ENCODE assay signal across 1 mouse cellular context in genomic region chr5:88564501-88565147, GRCm38 (mm10).
TF ChIP-seq lines count a peak whose summit lies in the region.

Rufy3 (plus strand) TSS chr5:88565040.

TF ChIP-seq in CH12.LX, 34 proteins besides CTCF, POLR2A, EP300 and RAD21 (continued from another document):
- TF ChIP-seq MXI1 (IDR thresholded peaks at IDR 0.05; ENCODE audit: low read depth, low read length) (peak; percentile 69), HCFC1 (IDR thresholded peaks at IDR 0.05; ENCODE audit: low read depth, low read length) (peak; percentile 26; the same call in 1 of the 2 replicates), USF2 (conservative IDR thresholded peaks at IDR 0.05; ENCODE audit: low read depth, low read length) (no peak), ZKSCAN1 (IDR thresholded peaks at IDR 0.05; ENCODE audit: borderline replicate concordance, low read depth, low read length) (no peak), USF1 (IDR thresholded peaks at IDR 0.05; ENCODE audit: low read depth, low read length) (no peak), ZNF384 (IDR thresholded peaks at IDR 0.05; ENCODE audit: low read depth, low read length) (peak; percentile 87), ZMIZ1 (IDR thresholded peaks at IDR 0.05; ENCODE audit: low read depth, low read length) (no peak; the same call in 1 of the 2 replicates), JUN (IDR thresholded peaks at IDR 0.05; ENCODE audit: insufficient read depth, low read depth, low read length) (no peak), E2F4 (IDR thresholded peaks at IDR 0.05; ENCODE audit: insufficient replicate concordance, low read depth, low read length) (no peak), PAX5 (IDR thresholded peaks at IDR 0.05; ENCODE audit: low read length) (no peak), IRF4 (IDR thresholded peaks at IDR 0.05; ENCODE audit: low read depth, low read length) (peak; percentile 39; the same call in 1 of the 2 replicates), MAFK (IDR thresholded peaks at IDR 0.05; ENCODE audit: insufficient replicate concordance, low read length) (no peak), GABPA (IDR thresholded peaks at IDR 0.05; ENCODE audit: insufficient replicate concordance, low read depth, low read length) (no peak), RCOR1 (conservative IDR thresholded peaks at IDR 0.05; ENCODE audit: low read depth, low read length) (no peak), ZC3H11A (IDR thresholded peaks at IDR 0.05; ENCODE audit: low read depth, low read length) (no peak), NELFE (IDR thresholded peaks at IDR 0.05; ENCODE audit: low read depth, low read length) (peak; percentile 51; the same call in 1 of the 2 replicates), CHD1 (IDR thresholded peaks at IDR 0.05; ENCODE audit: low read depth, low read length) (no peak), CHD2 (IDR thresholded peaks at IDR 0.05; ENCODE audit: low read length) (0 out of 2 replicates have a peak, but pooled peaks have one; percentile 46), TBP (conservative IDR thresholded peaks at IDR 0.05; ENCODE audit: low read depth, low read length) (no peak), NRF1 (IDR thresholded peaks at IDR 0.05; ENCODE audit: low read depth, low read length) (peak; percentile 48; the same call in 1 of the 2 replicates), UBTF (IDR thresholded peaks at IDR 0.05; ENCODE audit: low read depth, low read length) (peak; percentile 97), BHLHE40 (IDR thresholded peaks at IDR 0.05; ENCODE audit: low read depth, low read length) (peak; percentile 30; the same call in 1 of the 2 replicates)
